Mouse (Mus musculus) testis, adult 2 months (tissue): ENCODE measurements around the gene Hdac9.

Experiments
- CTCF ChIP-seq: fragments of 200-500 bp; IDR thresholded peaks from 2 replicates; pipeline ENCODE4 v1.5.1; 2012; ENCODE audit warnings: low read depth, mild to moderate bottlenecking, inconsistent platforms, low read length, moderate library complexity; ENCODE audit not compliant: control insufficient read depth, insufficient read depth, insufficient replicate concordance
- POLR2A ChIP-seq: fragments of 200-500 bp; IDR thresholded peaks from 2 replicates; pipeline ENCODE4 v1.6.1; 2012; ENCODE audit warnings: low read depth, mild to moderate bottlenecking, inconsistent platforms, low read length, moderate library complexity; ENCODE audit not compliant: control insufficient read depth

GRCm38 (mm10) chr12:34783574-34783973, 133.3 kb downstream of the Hdac9 start:
- TF ChIP-seq CTCF (no peak), POLR2A (no peak)
